Mouse (Mus musculus): ENCODE data around the gene Ceacam18. TPM values are rescaled to one million over a fixed set of nuclear protein-coding genes. Genes with fewer than 3 reads are reported as not detected.
A peak's percentile ranks its signal among the peaks of the same experiment; 100 is the strongest.
"Not testable (repeated sequence)": the region's sequence is repeated elsewhere in the genome, so short reads cannot be mapped to it uniquely, and the experiment has no call there.

Gene Ceacam18
- polyA plus RNA-seq, 1 experiment from 2014 or later: 0.06 TPM

- DNase-seq (ENCODE audit: low read depth, low spot score): no peak
- ChIA-PET CTCF (interaction anchor here (0.8 to 1.3 kb wide), 2 partner anchors 12 to 83 kb away, joined by 3 read pairs; no protein-coding TSS in a partner anchor), POLR2A (no interaction called here)
- ATAC-seq: no peak
- H3K27me3 ChIP-seq: no peaks in the 10 kb centered on the region
- in situ Hi-C loops (cut with MboI; ENCODE audit: low pct_unique_long_range_greater_than_20kb): no loop called here
- TF ChIP-seq CTCF (IDR thresholded peaks at IDR 0.05): no peak
These were observed 34.1 kb downstream of the Ceacam18 start for GRCm38 (mm10) chr7:43668582-43668981.

GRCm38 (mm10) chr7:43671064-43671808 is 36.7 kb downstream of the Ceacam18 start:
- DNase-seq (ENCODE audit: low read depth, low spot score) (no peak), ATAC-seq (no peak)
- no peak for TF ChIP-seq CTCF (IDR thresholded peaks at IDR 0.05)
- no peaks in the 10 kb centered on the region for H3K27me3 ChIP-seq
- ChIA-PET CTCF (interaction anchor here (0.7 kb wide), 1 partner anchor 33 kb away, joined by 4 read pairs; no protein-coding TSS in a partner anchor), POLR2A (interaction anchor here (0.6 kb wide), 1 partner anchor 87 kb away, joined by 3 read pairs; no protein-coding TSS in a partner anchor)
- in situ Hi-C loops (cut with MboI; ENCODE audit: low pct_unique_long_range_greater_than_20kb): loop anchor here (5.0 to 10.0 kb wide), 2 partner anchors 89 to 366 kb away; no protein-coding TSS in a partner anchor

GRCm38 (mm10) chr7:43671809-43672580 is 37.5 kb downstream of the Ceacam18 start, which contains the start of gene Ctu1:
Ctu1 (plus strand) TSS chr7:43672016.
- in situ Hi-C loops (cut with MboI; ENCODE audit: low pct_unique_long_range_greater_than_20kb): loop anchor here (5.0 to 10.0 kb wide), 2 partner anchors 90 to 367 kb away; no protein-coding TSS in a partner anchor
- no peaks in the 10 kb centered on the region for H3K27me3 ChIP-seq
- ATAC-seq (peak; percentile 99), DNase-seq (ENCODE audit: low read depth, low spot score) (peak; percentile 63)
- ChIA-PET CTCF (no interaction called here), POLR2A (no interaction called here)
- TF ChIP-seq CTCF (IDR thresholded peaks at IDR 0.05): no peak

GRCm38 (mm10) chr7:43672581-43673260 is 38.2 kb downstream of the Ceacam18 start:
- TF ChIP-seq CTCF (IDR thresholded peaks at IDR 0.05): no peak
- CTCF ChIA-PET: no interaction called here
- POLR2A ChIA-PET: no interaction called here
- no peaks in the 10 kb centered on the region for H3K27me3 ChIP-seq
- in situ Hi-C loops (cut with MboI; ENCODE audit: low pct_unique_long_range_greater_than_20kb): loop anchor here (5.0 to 10.0 kb wide), 2 partner anchors 90 to 368 kb away; no protein-coding TSS in a partner anchor
- ATAC-seq (peak; percentile 5), DNase-seq (ENCODE audit: low read depth, low spot score) (no peak)

GRCm38 (mm10) chr7:43675091-43675490 is 40.6 kb downstream of the Ceacam18 start:
- ChIA-PET CTCF (no interaction called here), POLR2A (no interaction called here)
- DNase-seq (ENCODE audit: low read depth, low spot score) (no peak), ATAC-seq (no peak)
- TF ChIP-seq CTCF (IDR thresholded peaks at IDR 0.05): no peak
- no peaks in the 10 kb centered on the region for H3K27me3 ChIP-seq
- in situ Hi-C loops (cut with MboI; ENCODE audit: low pct_unique_long_range_greater_than_20kb): loop anchor here (10.0 kb wide), 1 partner anchor 370 kb away; no protein-coding TSS in a partner anchor

GRCm38 (mm10) chr7:43678517-43678916 is 44.0 kb downstream of the Ceacam18 start:
- CTCF ChIA-PET: no interaction called here
- POLR2A ChIA-PET: no interaction called here

GRCm38 (mm10) chr7:43680960-43681359 is 46.5 kb downstream of the Ceacam18 start:
- DNase-seq (ENCODE audit: low read depth, low spot score) (no peak), ATAC-seq (peak; percentile 83)
- in situ Hi-C loops (cut with MboI; ENCODE audit: low pct_unique_long_range_greater_than_20kb): loop anchor here (5.0 kb wide), 1 partner anchor 211 kb away; no protein-coding TSS in a partner anchor
- ChIA-PET POLR2A (interaction anchor here (0.6 kb wide), 1 partner anchor 26 kb away, joined by 3 read pairs; no protein-coding TSS in a partner anchor), CTCF (interaction anchor here (1.0 to 1.5 kb wide), 4 partner anchors 10 to 214 kb away, joined by 3 to 5 read pairs (median 3); no protein-coding TSS in a partner anchor)
- no peaks in the 10 kb centered on the region for H3K27me3 ChIP-seq
- TF ChIP-seq CTCF (IDR thresholded peaks at IDR 0.05): peak; percentile 83

More at GRCm38 (mm10) chr7:43678517-43678916, 44.0 kb downstream of the Ceacam18 start:
- DNase-seq (ENCODE audit: low read depth, low spot score) (no peak), ATAC-seq (no peak)
- TF ChIP-seq CTCF (IDR thresholded peaks at IDR 0.05): peak; percentile 76
- H3K27me3 ChIP-seq: no peaks in the 10 kb centered on the region
- in situ Hi-C loops (cut with MboI; ENCODE audit: low pct_unique_long_range_greater_than_20kb): loop anchor here (10.0 kb wide), 1 partner anchor 374 kb away; no protein-coding TSS in a partner anchor

GRCm38 (mm10) chr7:43682511-43682910 is 48.0 kb downstream of the Ceacam18 start:
- H3K27me3 ChIP-seq; ATAC-seq; POLR2A ChIA-PET; DNase-seq (ENCODE audit: low read depth, low spot score): not testable (repeated sequence)
- CTCF ChIA-PET: interaction anchor here (0.6 kb wide), 1 partner anchor 25 kb away, joined by 3 read pairs; no protein-coding TSS in a partner anchor
- in situ Hi-C loops (cut with MboI; ENCODE audit: low pct_unique_long_range_greater_than_20kb): loop anchor here (5.0 kb wide), 1 partner anchor 210 kb away; no protein-coding TSS in a partner anchor
- TF ChIP-seq CTCF (IDR thresholded peaks at IDR 0.05): peak; percentile 18

- H3K27me3 ChIP-seq: no peaks in the 10 kb centered on the region
- ChIA-PET POLR2A (no interaction called here), CTCF (no interaction called here)
- ATAC-seq (no peak), DNase-seq (ENCODE audit: low read depth, low spot score) (no peak)
- TF ChIP-seq CTCF (IDR thresholded peaks at IDR 0.05): no peak
- in situ Hi-C loops (cut with MboI; ENCODE audit: low pct_unique_long_range_greater_than_20kb): no loop called here
These were observed 50.6 kb downstream of the Ceacam18 start for GRCm38 (mm10) chr7:43685088-43685487.

GRCm38 (mm10) chr7:43690118-43690517 is 55.6 kb downstream of the Ceacam18 start, which contains the start of gene Klk14:
Klk14 (plus strand) TSS chr7:43690418.
- in situ Hi-C loops (cut with MboI; ENCODE audit: low pct_unique_long_range_greater_than_20kb): no loop called here
- peaks cover 4% of the 10 kb centered on the region for H3K27me3 ChIP-seq
- ATAC-seq (no peak), DNase-seq (ENCODE audit: low read depth, low spot score) (no peak)
- TF ChIP-seq CTCF (IDR thresholded peaks at IDR 0.05): no peak
- POLR2A ChIA-PET: no interaction called here
- CTCF ChIA-PET: no interaction called here

Other genes starting within 250 kb of the Ceacam18 start
- 0.56 TPM for gene Siglecg, start 226.5 kb upstream of the Ceacam18 start, polyA plus RNA-seq (2021)
- gene Lim2, start 207.0 kb upstream of the Ceacam18 start, polyA plus RNA-seq (2021): not detected
- 0.23 TPM for gene Nkg7, start 197.6 kb upstream of the Ceacam18 start, polyA plus RNA-seq (2021)
- gene Cldnd2, start 193.9 kb upstream of the Ceacam18 start, polyA plus RNA-seq (2021): not detected
- 214 TPM for gene Etfb, start 190.6 kb upstream of the Ceacam18 start, polyA plus RNA-seq (2021)
- 0.50 TPM for gene Gm45233, start 190.6 kb upstream of the Ceacam18 start, polyA plus RNA-seq (2021)
- gene Vsig10l, start 171.6 kb upstream of the Ceacam18 start, polyA plus RNA-seq (2021): 4.0 TPM
- 5.7 TPM for gene Iglon5, start 144.6 kb upstream of the Ceacam18 start, polyA plus RNA-seq (2021)
- gene 4931406B18Rik, start 128.8 kb upstream of the Ceacam18 start, polyA plus RNA-seq (2021): not detected
- gene Cd33, start 90.3 kb upstream of the Ceacam18 start, polyA plus RNA-seq (2021): 0.06 TPM
- gene Zfp658, start 72.5 kb upstream of the Ceacam18 start, polyA plus RNA-seq (2021): 3.2 TPM
- gene Zfp719, start 55.1 kb upstream of the Ceacam18 start, polyA plus RNA-seq (2021): 8.7 TPM
- gene Zfp819, start 27.5 kb upstream of the Ceacam18 start, polyA plus RNA-seq (2021): 1.1 TPM
- 0.17 TPM for gene Siglece, start 25.5 kb downstream of the Ceacam18 start, polyA plus RNA-seq (2021)
- 10.0 TPM for gene Ctu1, start 37.3 kb downstream of the Ceacam18 start, polyA plus RNA-seq (2021)
- gene Klk14, start 55.7 kb downstream of the Ceacam18 start, polyA plus RNA-seq (2021): not detected
- gene Klk13, start 77.9 kb downstream of the Ceacam18 start, polyA plus RNA-seq (2021): not detected
- not detected for gene Klk12, start 134.2 kb downstream of the Ceacam18 start, polyA plus RNA-seq (2021)
- not detected for gene Klk11, start 139.9 kb downstream of the Ceacam18 start, polyA plus RNA-seq (2021)
- not detected for gene Klk10, start 146.3 kb downstream of the Ceacam18 start, polyA plus RNA-seq (2021)
- not detected for gene Klk9, start 157.2 kb downstream of the Ceacam18 start, polyA plus RNA-seq (2021)
- gene Klk8, start 162.9 kb downstream of the Ceacam18 start, polyA plus RNA-seq (2021): not detected
- gene Klk7, start 176.6 kb downstream of the Ceacam18 start, polyA plus RNA-seq (2021): not detected
- not detected for gene Klk6, start 189.8 kb downstream of the Ceacam18 start, polyA plus RNA-seq (2021)
- not detected for gene Klk5, start 207.3 kb downstream of the Ceacam18 start, polyA plus RNA-seq (2021)
- gene Klk4, start 246.5 kb downstream of the Ceacam18 start, polyA plus RNA-seq (2021): not detected